Mouse (Mus musculus) inflammation-experienced regulatory T-cells, adult 6 months (primary cell): ENCODE results near the gene Aqp9. TPM values are rescaled to one million over a fixed set of nuclear protein-coding genes. Genes with fewer than 3 reads are reported as not detected.
"Not testable (repeated sequence)": the region's sequence is repeated elsewhere in the genome, so short reads cannot be mapped to it uniquely, and the experiment has no call there.

ENCODE experiments used
- ATAC-seq: one replicate; pipeline ENCODE4 v1.8.0; 2017
- polyA plus RNA-seq, 3 experiments: library from polyadenylated mRNA; unstranded; fragments of 100-300 nt; shearing (Covaris generic); gene quantifications; one replicate each; pipeline ENCODE4 v1.2.1; 2017

The Aqp9 gene
- polyA plus RNA-seq, 3 experiments from 2014 or later: not detected

GRCm38 (mm10) chr9:71135073-71135472 is 33.4 kb downstream of the Aqp9 start:
- no peak for ATAC-seq

GRCm38 (mm10) chr9:71133190-71133589 is 35.3 kb downstream of the Aqp9 start:
- no peak for ATAC-seq

DNA sequence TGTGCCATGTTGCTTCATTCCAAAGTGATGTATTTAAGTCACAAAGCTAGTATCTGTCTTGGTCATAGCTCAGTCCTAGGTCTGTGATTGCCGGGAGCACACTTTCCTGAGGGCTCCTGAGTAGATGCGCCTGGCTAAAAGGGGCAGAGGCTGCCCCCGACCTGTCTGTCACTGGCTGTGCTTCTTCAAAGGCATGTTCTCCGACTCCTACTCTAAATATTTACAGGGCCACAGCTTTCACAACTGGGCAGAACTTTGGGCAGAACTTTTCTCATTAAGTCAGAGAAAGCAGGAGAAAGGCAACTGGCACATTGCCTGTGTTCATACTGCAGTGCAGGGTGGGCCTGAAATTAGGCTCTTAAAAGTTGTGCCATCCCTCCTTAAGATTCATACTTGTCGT is 36.7 kb downstream of the Aqp9 start:
- ATAC-seq: no peak

DNA sequence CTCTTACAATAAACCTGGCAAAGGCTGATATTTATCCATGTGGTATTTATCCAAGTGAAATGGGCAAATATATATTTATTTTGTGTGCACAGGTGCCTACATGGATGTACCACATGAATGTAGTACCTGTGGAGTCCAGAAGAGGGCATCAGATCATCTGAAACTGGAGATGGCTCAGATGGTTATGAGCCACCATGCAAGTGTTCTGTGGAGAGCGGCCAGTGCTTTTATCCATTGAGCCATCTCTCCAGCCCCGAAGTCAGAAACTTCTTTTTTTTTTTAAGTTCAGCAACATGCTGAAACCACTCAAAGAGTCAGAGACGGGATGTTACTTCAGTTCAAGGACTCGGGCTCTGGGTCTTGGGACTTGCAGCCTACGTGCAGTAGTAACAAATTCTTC is 39.6 kb downstream of the Aqp9 start:
- ATAC-seq: no peak

- ATAC-seq: no peak
Measured at GRCm38 (mm10) chr9:71126205-71126604, 42.3 kb downstream of the Aqp9 start.

GRCm38 (mm10) chr9:71123095-71123494 is 45.4 kb downstream of the Aqp9 start:
- ATAC-seq: not testable (repeated sequence)

GRCm38 (mm10) chr9:71120924-71121323 is 47.6 kb downstream of the Aqp9 start:
- no peak for ATAC-seq

GRCm38 (mm10) chr9:71113166-71113565 is 55.3 kb downstream of the Aqp9 start:
- ATAC-seq: no peak

GRCm38 (mm10) chr9:71103521-71103920 is 65.0 kb downstream of the Aqp9 start:
- no peak for ATAC-seq

DNA sequence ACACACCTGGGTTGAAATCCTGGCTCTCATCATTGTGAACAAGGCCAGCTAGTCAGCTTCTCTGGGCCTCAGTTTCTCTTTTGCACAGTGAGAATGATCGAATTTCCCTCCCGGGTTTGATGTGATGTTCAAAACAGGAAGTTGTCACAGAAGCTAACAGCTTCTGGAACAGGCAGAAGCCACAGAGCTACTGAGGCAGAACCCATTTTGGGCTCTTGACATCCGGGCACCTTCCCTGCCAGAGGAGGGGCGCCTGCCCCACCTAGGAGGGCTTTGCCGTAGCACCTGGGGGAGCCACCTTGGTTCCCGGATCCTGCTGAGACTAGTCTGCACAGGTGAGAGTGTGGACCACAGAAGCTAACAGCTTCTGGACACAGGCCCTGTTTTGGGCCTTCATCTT is 74.4 kb downstream of the Aqp9 start:
- ATAC-seq: no peak

- ATAC-seq: no peak
Measured at GRCm38 (mm10) chr9:71092038-71092437, 76.4 kb downstream of the Aqp9 start.

DNA sequence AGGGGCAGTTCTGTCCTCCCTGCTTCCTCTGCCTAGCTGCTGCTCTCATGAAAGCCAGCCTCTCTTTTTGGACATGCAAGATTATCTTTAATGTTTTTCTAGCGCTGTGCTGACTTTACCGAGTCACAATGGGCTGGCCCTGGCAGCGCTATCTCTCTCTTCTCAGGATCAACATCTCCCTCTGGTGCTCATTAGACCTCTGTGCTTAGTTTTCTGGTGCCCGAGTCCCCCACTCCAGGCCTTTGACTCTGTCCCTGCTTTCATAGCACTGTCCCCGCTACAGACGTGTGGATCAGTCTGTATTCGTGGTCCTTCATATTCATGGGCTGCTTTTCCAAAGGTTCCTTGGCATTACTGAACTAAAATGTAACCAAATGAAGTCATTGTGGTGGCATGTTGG is 89.3 kb downstream of the Aqp9 start:
- ATAC-seq: no peak

- ATAC-seq: no peak
Measured at GRCm38 (mm10) chr9:71077251-71077825, 91.1 kb downstream of the Aqp9 start.

GRCm38 (mm10) chr9:71076201-71076648 is 92.3 kb downstream of the Aqp9 start:
- ATAC-seq: no peak

DNA sequence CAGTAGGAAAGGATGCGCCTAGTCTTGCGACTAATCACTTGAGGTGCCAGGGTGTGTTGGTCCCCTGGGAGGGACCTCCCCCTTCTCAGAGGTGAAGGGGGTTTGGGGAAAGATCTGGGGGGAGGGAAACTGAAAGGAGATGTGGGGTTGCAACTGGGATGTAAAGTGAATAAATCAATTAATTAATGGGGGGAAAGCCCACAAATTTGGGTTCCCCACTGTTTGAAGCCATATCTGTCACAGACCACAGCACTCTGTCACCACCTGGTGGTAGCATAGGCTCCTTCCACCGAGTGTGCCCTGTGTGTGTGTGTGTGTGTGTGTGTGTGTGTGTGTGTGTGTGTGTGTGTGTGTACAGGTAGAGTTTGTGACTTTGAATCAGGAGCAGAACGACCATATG is 94.7 kb downstream of the Aqp9 start:
- no peak for ATAC-seq

DNA sequence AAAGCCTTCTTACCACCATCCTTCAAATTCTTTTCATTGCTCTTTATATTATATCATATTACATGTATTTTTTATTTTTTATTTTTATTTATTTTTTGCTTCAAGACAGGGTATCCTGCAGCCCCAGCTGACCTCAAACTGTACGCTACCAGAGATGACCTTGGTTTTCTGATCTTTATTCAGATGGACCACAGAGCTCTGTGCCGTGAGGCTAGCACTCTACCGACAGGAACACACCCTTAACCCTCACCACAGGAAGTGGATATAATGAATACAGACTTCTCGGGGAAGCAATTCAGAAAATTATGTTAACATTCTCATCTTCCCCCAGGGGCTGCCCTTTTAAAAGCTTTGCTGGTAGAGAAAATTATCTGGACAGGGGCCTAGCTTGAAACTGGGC is 95.4 kb downstream of the Aqp9 start:
- no peak for ATAC-seq

- no peak for ATAC-seq
Measured at GRCm38 (mm10) chr9:71072502-71072901, 96.0 kb downstream of the Aqp9 start.

DNA sequence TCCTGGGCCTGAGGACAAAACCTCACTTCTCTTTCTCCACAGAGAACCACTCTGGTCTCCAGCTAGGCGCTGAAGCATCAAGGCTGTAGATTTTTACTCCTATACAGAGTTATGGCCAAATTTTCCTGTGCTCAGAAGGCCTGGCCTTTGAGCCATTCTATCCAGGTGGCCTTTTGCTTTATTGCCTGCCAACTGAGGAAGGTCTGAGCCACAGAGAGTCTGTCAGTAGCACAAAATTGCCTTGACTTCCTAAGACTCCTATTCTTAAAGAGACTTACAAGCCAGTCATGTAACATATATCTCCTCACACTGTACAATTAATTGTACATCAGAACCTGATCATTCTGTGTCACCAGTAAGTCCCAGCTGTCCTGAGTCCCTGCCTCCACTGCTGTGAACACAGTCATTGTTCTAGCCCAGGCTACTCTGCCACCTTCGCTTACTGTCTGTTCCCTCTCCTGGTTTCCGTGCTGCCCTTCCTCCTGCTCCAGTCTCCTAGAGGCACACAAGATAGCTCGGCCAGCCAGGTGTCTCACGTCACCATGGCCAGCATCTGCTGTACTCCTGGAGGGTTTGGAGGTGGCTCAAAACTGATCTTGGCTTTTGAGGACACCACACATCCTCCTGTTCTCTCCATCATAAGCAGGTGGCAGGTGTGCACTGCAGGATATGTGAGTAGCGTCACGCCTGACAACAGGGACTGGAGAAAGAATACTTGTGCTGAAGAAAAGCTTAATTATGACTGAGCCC is 96.7 kb downstream of the Aqp9 start:
- ATAC-seq: no peak

DNA sequence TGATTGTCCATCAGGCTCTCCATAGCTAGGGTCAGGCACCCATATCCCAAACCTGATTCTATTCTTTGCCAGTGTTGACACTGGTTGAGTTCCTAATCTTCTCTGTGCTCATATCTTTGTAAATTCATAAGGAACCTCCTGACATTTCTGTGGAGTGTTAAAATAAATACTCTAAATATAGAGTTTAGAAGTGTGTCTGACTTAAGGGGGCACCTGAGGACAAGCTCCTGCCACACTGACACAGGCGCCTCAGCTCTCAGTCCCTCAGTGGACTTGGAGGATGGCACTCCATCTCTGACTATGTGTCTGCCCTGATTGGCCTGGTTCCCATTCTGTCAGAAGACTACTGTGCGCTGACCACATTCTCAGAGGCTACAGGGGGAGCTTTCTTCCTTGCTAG is 97.9 kb downstream of the Aqp9 start:
- no peak for ATAC-seq

DNA sequence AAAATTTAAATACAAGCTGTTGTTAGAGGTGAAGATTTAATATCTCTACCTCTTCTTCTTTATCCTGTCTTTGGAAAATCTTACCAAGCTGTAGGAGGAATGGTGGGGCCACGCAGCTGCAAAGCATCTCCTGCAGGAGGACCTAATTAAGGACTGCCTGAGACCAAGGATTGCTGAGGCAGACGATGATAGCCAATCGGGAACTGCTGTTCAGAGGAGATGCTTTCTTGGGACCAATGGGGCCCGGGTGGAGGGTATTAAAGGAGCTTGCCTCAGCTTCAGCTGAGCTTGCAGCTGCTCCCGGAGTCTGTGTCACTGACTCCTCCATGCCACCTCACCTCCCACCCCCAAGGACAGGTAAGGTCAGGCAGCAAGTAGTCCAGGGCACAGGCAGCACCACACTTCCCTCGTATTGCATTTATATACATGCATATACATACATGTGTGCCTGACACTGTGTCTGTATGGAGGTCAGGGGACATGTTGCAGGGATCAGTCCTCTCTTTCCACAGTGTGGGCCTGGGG is 99.6 kb downstream of the Aqp9 start:
- no peak for ATAC-seq

- no peak for ATAC-seq
Measured at GRCm38 (mm10) chr9:71067156-71067555, 101.3 kb downstream of the Aqp9 start.

GRCm38 (mm10) chr9:71066491-71066890 is 102.0 kb downstream of the Aqp9 start:
- ATAC-seq: no peak

- no peak for ATAC-seq
Measured at GRCm38 (mm10) chr9:71065343-71065875, 103.1 kb downstream of the Aqp9 start.

- no peak for ATAC-seq
Measured at GRCm38 (mm10) chr9:71064291-71064840, 104.1 kb downstream of the Aqp9 start.
